Mouse (Mus musculus) kidney, adult 2 months (tissue): Measurements from ENCODE around the gene Wdtc1.

ENCODE experiments used
- CTCF ChIP-seq: fragments of 200-500 bp; conservative IDR thresholded peaks from 2 replicates; pipeline ENCODE4 v1.5.1; 2011; ENCODE audit warnings: low read depth, mild to moderate bottlenecking, control low read depth, low read length, moderate library complexity, mixed read lengths; ENCODE audit not compliant: insufficient read depth, insufficient read length
- POLR2A ChIP-seq: fragments of 200-500 bp; IDR thresholded peaks from one replicate; pipeline ENCODE4 v1.6.1; 2011; ENCODE audit warnings: low read depth, low read length, control low read depth

GRCm38 (mm10) chr4:133252089-133252488 is 101.2 kb downstream of the Wdtc1 start:
- TF ChIP-seq CTCF (0 out of 2 replicates have a peak, but pooled peaks have one; percentile 3), POLR2A (no peak)
